Comparison of ENCODE assay signal across 15 mouse cellular contexts in genomic region chr13:103245431-103245830, GRCm38 (mm10).
"Had no signal": no experiment of that assay in that cellular context is flagged by ENCODE, and none has a peak within 500 bp of the region (broad histone marks: within the 10 kb centered on the region; RNA-seq: fewer than 3 reads in every experiment).

No protein-coding gene starts in this region.

- H3K27me3 ChIP-seq: lung, embryonic 15.5 days; megakaryocyte, embryonic 14.5 days; midbrain, embryonic 15.5 days; neural tube, embryonic 12.5 days; stomach, embryonic 15.5 days had no signal

- H3K27ac ChIP-seq: lung, embryonic 15.5 days; macrophage; midbrain, embryonic 13.5 days; midbrain, embryonic 15.5 days; neural tube, embryonic 12.5 days; stomach, embryonic 15.5 days; stomach, postnatal 0 days had no signal

- DNase-seq: lung, adult 2 months; lung, postnatal 14 days; lung, postnatal 36 days; right cerebral cortex, postnatal 14 days; thymus, adult 2 months; thymus, postnatal 25 days; thymus, postnatal 4 days had no signal

- H3K4me3 ChIP-seq: lung, embryonic 15.5 days; megakaryocyte, embryonic 14.5 days; midbrain, embryonic 13.5 days; midbrain, embryonic 15.5 days; neural tube, embryonic 12.5 days; stomach, embryonic 15.5 days had no signal

- H3K4me1 ChIP-seq: lung, embryonic 15.5 days; megakaryocyte, embryonic 14.5 days; stomach, embryonic 15.5 days had no signal

- H3K9me3 ChIP-seq: lung, embryonic 15.5 days; megakaryocyte, embryonic 14.5 days; midbrain, embryonic 13.5 days; midbrain, embryonic 15.5 days; neural tube, embryonic 12.5 days; stomach, embryonic 15.5 days had no signal

- H3K36me3 ChIP-seq: lung, embryonic 15.5 days; midbrain, embryonic 13.5 days; midbrain, embryonic 15.5 days; neural tube, embryonic 12.5 days; stomach, embryonic 15.5 days had no signal
